Mouse (Mus musculus) ES-E14 (cell line): ENCODE results near the gene Mlh3.

Experiments
- CHD2 ChIP-seq: IDR thresholded peaks from 2 replicates; pipeline ENCODE4 v1.6.1; 2014; ENCODE audit warnings: mild to moderate bottlenecking, low read depth, low read length, inconsistent platforms
- HCFC1 ChIP-seq: IDR thresholded peaks from 2 replicates; pipeline ENCODE4 v1.6.1; 2012; ENCODE audit warnings: low read length, inconsistent platforms, borderline replicate concordance; ENCODE audit not compliant: insufficient read depth
- MAFK ChIP-seq: IDR thresholded peaks from 2 replicates; pipeline ENCODE4 v1.6.1; 2014; ENCODE audit warnings: mild to moderate bottlenecking, low read depth, low read length, inconsistent platforms; ENCODE audit not compliant: insufficient read depth
- ZC3H11A ChIP-seq: IDR thresholded peaks from 2 replicates; pipeline ENCODE4 v1.6.1; 2012; ENCODE audit warnings: low read depth, mild to moderate bottlenecking, inconsistent platforms, low read length, borderline replicate concordance
- ZNF384 ChIP-seq: IDR thresholded peaks from 2 replicates; pipeline ENCODE4 v1.6.1; 2012; ENCODE audit warnings: low read depth, low read length, inconsistent platforms

GRCm38 (mm10) chr12:85298835-85299180, 28.4 kb upstream of the Mlh3 start:
- TF ChIP-seq HCFC1 (no peak), ZNF384 (no peak), CHD2 (no peak), ZC3H11A (no peak), MAFK (no peak)
